Mouse (Mus musculus) layer of hippocampus, adult 9-10 months (tissue): ENCODE data around the gene Dock10.

ENCODE experiments used
- DNase-seq: peaks from one replicate; pipeline ENCODE4 v3.0.0; 2022; ENCODE audit warnings: low spot score

Gene Dock10

GRCm38 (mm10) chr1:80727403-80727802 is 30.9 kb downstream of the Dock10 start:
- DNase-seq: no peak

GRCm38 (mm10) chr1:80722647-80723046 is 35.7 kb downstream of the Dock10 start:
- no peak for DNase-seq

GRCm38 (mm10) chr1:80722001-80722400 is 36.3 kb downstream of the Dock10 start:
- no peak for DNase-seq

GRCm38 (mm10) chr1:80721181-80721580 is 37.1 kb downstream of the Dock10 start:
- no peak for DNase-seq

GRCm38 (mm10) chr1:80720146-80720545 is 38.2 kb downstream of the Dock10 start:
- no peak for DNase-seq

GRCm38 (mm10) chr1:80719436-80719835 is 38.9 kb downstream of the Dock10 start:
- DNase-seq: no peak

- no peak for DNase-seq
Measured at GRCm38 (mm10) chr1:80718666-80719065, 39.7 kb downstream of the Dock10 start.

GRCm38 (mm10) chr1:80715917-80716316 is 42.4 kb downstream of the Dock10 start:
- no peak for DNase-seq

- no peak for DNase-seq
Measured at GRCm38 (mm10) chr1:80713920-80714319, 44.4 kb downstream of the Dock10 start.

- no peak for DNase-seq
Measured at GRCm38 (mm10) chr1:80710607-80711261, 47.6 kb downstream of the Dock10 start.

GRCm38 (mm10) chr1:80710097-80710541 is 48.2 kb downstream of the Dock10 start:
- DNase-seq: no peak

GRCm38 (mm10) chr1:80709299-80709698 is 49.0 kb downstream of the Dock10 start:
- no peak for DNase-seq

- DNase-seq: no peak
Measured at GRCm38 (mm10) chr1:80703279-80703678, 55.0 kb downstream of the Dock10 start.

GRCm38 (mm10) chr1:80676004-80676673 is 82.2 kb downstream of the Dock10 start:
- no peak for DNase-seq

GRCm38 (mm10) chr1:80671730-80672129 is 86.6 kb downstream of the Dock10 start:
- DNase-seq: no peak

GRCm38 (mm10) chr1:80671056-80671455 is 87.3 kb downstream of the Dock10 start:
- DNase-seq: no peak

- no peak for DNase-seq
Measured at GRCm38 (mm10) chr1:80670387-80670786, 87.9 kb downstream of the Dock10 start.

- DNase-seq: no peak
Measured at GRCm38 (mm10) chr1:80665761-80666160, 92.6 kb downstream of the Dock10 start.

- DNase-seq: no peak
Measured at GRCm38 (mm10) chr1:80665161-80665560, 93.2 kb downstream of the Dock10 start.

GRCm38 (mm10) chr1:80661506-80662402 is 96.6 kb downstream of the Dock10 start:
- DNase-seq: no peak

GRCm38 (mm10) chr1:80659465-80660245 is 98.7 kb downstream of the Dock10 start:
- no peak for DNase-seq

GRCm38 (mm10) chr1:80656389-80656788 is 101.9 kb downstream of the Dock10 start:
- DNase-seq: no peak
